ENCODE assay signal across 25 mouse cellular contexts in genomic region chr2:73834406-73835015, GRCm38 (mm10). TPM values are rescaled to one million over a fixed set of nuclear protein-coding genes. Genes with fewer than 3 reads are reported as not detected.
DNase-seq lines count a peak whose midpoint lies in the region; ATAC-seq and TF ChIP-seq lines count a peak whose summit lies in the region.
"Had no signal": no experiment of that assay in that cellular context is flagged by ENCODE, and none has a peak within 500 bp of the region (broad histone marks: within the 10 kb centered on the region; RNA-seq: fewer than 3 reads in every experiment).

No protein-coding gene starts in this region.

- peaks cover 15% of the 10 kb centered on the region; the same call in 1 of the 2 replicates for H3K36me3 ChIP-seq in embryonic facial prominence, embryonic 14.5 days (ENCODE audit: control insufficient read depth, insufficient read depth, low read length)
- H3K36me3 ChIP-seq in embryonic facial prominence, embryonic 10.5 days (replicated peaks): peaks cover 47% of the 10 kb centered on the region
- H3K36me3 ChIP-seq in liver, embryonic 13.5 days: peaks cover 14% of the 10 kb centered on the region
- peaks cover 28% of the 10 kb centered on the region for H3K36me3 ChIP-seq in liver, embryonic 12.5 days
- peaks cover 40% of the 10 kb centered on the region for H3K36me3 ChIP-seq in G1E (replicated peaks)

- no peaks in the 10 kb centered on the region for H3K4me1 ChIP-seq in embryonic facial prominence, embryonic 14.5 days (ENCODE audit: control insufficient read depth, insufficient read depth, low read length)
- H3K4me1 ChIP-seq in embryonic facial prominence, embryonic 10.5 days: no peaks in the 10 kb centered on the region
- peaks cover 5% of the 10 kb centered on the region; the same call in 1 of the 2 replicates for H3K4me1 ChIP-seq in liver, embryonic 13.5 days (replicated peaks)
- H3K4me1 ChIP-seq in liver, embryonic 12.5 days: no peaks in the 10 kb centered on the region
- H3K4me1 ChIP-seq in G1E (ENCODE audit: insufficient read depth, low read depth, low read length): peaks cover 4% of the 10 kb centered on the region
- H3K4me1 ChIP-seq: forebrain, embryonic 12.5 days; liver, embryonic 15.5 days; midbrain, embryonic 13.5 days; neural tube, embryonic 12.5 days; stomach, embryonic 15.5 days had no signal

- H3K9ac ChIP-seq in embryonic facial prominence, embryonic 14.5 days (ENCODE audit: low read depth, low read length): no peak overlapping the region
- H3K9ac ChIP-seq in liver, embryonic 13.5 days: no peak overlapping the region
- H3K9ac ChIP-seq in liver, embryonic 12.5 days: no peak overlapping the region
- H3K9ac ChIP-seq: forebrain, embryonic 12.5 days; liver, embryonic 15.5 days; midbrain, embryonic 13.5 days; neural tube, embryonic 12.5 days; stomach, embryonic 15.5 days had no signal

- no peak; the same call in 1 of the 2 replicates for ATAC-seq in embryonic facial prominence, embryonic 14.5 days (ENCODE audit: low read depth)
- 0 out of 2 replicates have a peak, but pooled peaks have one; percentile 12 for ATAC-seq in liver, embryonic 13.5 days (ENCODE audit: low read depth)
- no peak for ATAC-seq in liver, embryonic 12.5 days
- peak; percentile 57 for ATAC-seq in G1E (ENCODE audit: extremely low read depth, insufficient number of reproducible peaks, low FRiP score, poor library complexity, severe bottlenecking)
- peak; percentile 31; the same call in 1 of the 2 replicates for ATAC-seq in megakaryocyte progenitor cell, adult 5-6 weeks (replicated peaks; ENCODE audit: poor library complexity)
- ATAC-seq: inflammation-experienced regulatory T-cells, adult 6 months; midbrain, embryonic 13.5 days had no signal

- TF ChIP-seq CTCF in G1E (IDR thresholded peaks at IDR 0.05; ENCODE audit: low read depth, low read length): no peak

- no peak overlapping the region for H3K4me3 ChIP-seq in embryonic facial prominence, embryonic 14.5 days (ENCODE audit: low read depth, low read length)
- H3K4me3 ChIP-seq in embryonic facial prominence, embryonic 10.5 days: no peak overlapping the region
- H3K4me3 ChIP-seq in liver, embryonic 13.5 days (replicated peaks): no peak overlapping the region
- no peak overlapping the region for H3K4me3 ChIP-seq in liver, embryonic 12.5 days
- H3K4me3 ChIP-seq in G1E (ENCODE audit: low read depth, low read length): no peak overlapping the region
- H3K4me3 ChIP-seq: erythroblast, embryonic 14.5 days; forebrain, embryonic 12.5 days; gastrocnemius, adult 2 months; liver, embryonic 15.5 days; midbrain, embryonic 13.5 days; neural tube, embryonic 12.5 days; stomach, embryonic 15.5 days had no signal

- H3K9me3 ChIP-seq in embryonic facial prominence, embryonic 14.5 days (ENCODE audit: control insufficient read depth, low read length): no peaks in the 10 kb centered on the region
- H3K9me3 ChIP-seq in embryonic facial prominence, embryonic 10.5 days: no peaks in the 10 kb centered on the region
- no peaks in the 10 kb centered on the region for H3K9me3 ChIP-seq in liver, embryonic 13.5 days (replicated peaks)
- no peaks in the 10 kb centered on the region for H3K9me3 ChIP-seq in liver, embryonic 12.5 days (replicated peaks)
- no peaks in the 10 kb centered on the region for H3K9me3 ChIP-seq in G1E (replicated peaks)
- H3K9me3 ChIP-seq: forebrain, embryonic 12.5 days; liver, embryonic 15.5 days; midbrain, embryonic 13.5 days; neural tube, embryonic 12.5 days; stomach, embryonic 15.5 days had no signal

- 83% methylated on average over 2 of the region's 2 CpGs for WGBS in embryonic facial prominence, embryonic 14.5 days
- 89% methylated on average over 2 of the region's 2 CpGs for WGBS in embryonic facial prominence, embryonic 10.5 days
- WGBS in liver, embryonic 13.5 days (ENCODE audit: insufficient replicate concordance): 46% methylated on average over 2 of the region's 2 CpGs
- 64% methylated on average over 2 of the region's 2 CpGs for WGBS in liver, embryonic 12.5 days (ENCODE audit: insufficient replicate concordance)

- DNase-seq in embryonic facial prominence, embryonic 14.5 days (ENCODE audit: low spot score): peak; percentile 41
- no peak for DNase-seq in embryonic facial prominence, embryonic 10.5 days (ENCODE audit: low spot score)
- DNase-seq in liver, embryonic 13.5 days: no peak
- DNase-seq in G1E (ENCODE audit: low spot score): no peak
- no peak for DNase-seq in cerebellum, adult 11-12 months
- DNase-seq: adrenal gland, postnatal 14 days; cerebellum, adult 11 months; cerebellum, postnatal 10 days; gastrocnemius, adult 2 months; heart, postnatal 4 days; kidney, adult 18-20 months; layer of hippocampus, adult 9-11 months; lung, postnatal 10 days; right cerebral cortex, adult 18-20 months; thymus, postnatal 25 days had no signal

- H3K4me2 ChIP-seq in embryonic facial prominence, embryonic 14.5 days (ENCODE audit: low read depth, low read length): no peak overlapping the region
- no peak overlapping the region for H3K4me2 ChIP-seq in liver, embryonic 13.5 days
- no peak overlapping the region for H3K4me2 ChIP-seq in liver, embryonic 12.5 days
- H3K4me2 ChIP-seq: forebrain, embryonic 12.5 days; liver, embryonic 15.5 days; midbrain, embryonic 13.5 days; neural tube, embryonic 12.5 days; stomach, embryonic 15.5 days had no signal

- H3K27ac ChIP-seq in embryonic facial prominence, embryonic 14.5 days (replicated peaks; ENCODE audit: low read depth, low read length): no peak overlapping the region
- H3K27ac ChIP-seq in embryonic facial prominence, embryonic 10.5 days (replicated peaks): no peak overlapping the region
- no peak overlapping the region for H3K27ac ChIP-seq in liver, embryonic 13.5 days
- H3K27ac ChIP-seq in liver, embryonic 12.5 days: no peak overlapping the region
- H3K27ac ChIP-seq: forebrain, embryonic 12.5 days; gastrocnemius, adult 2 months; liver, embryonic 15.5 days; midbrain, embryonic 13.5 days; neural tube, embryonic 12.5 days; stomach, embryonic 15.5 days had no signal

- H3K27me3 ChIP-seq in embryonic facial prominence, embryonic 14.5 days (replicated peaks; ENCODE audit: control insufficient read depth, insufficient read depth, low read length): no peaks in the 10 kb centered on the region
- no peaks in the 10 kb centered on the region for H3K27me3 ChIP-seq in embryonic facial prominence, embryonic 10.5 days (replicated peaks; ENCODE audit: low read depth, poor library complexity, severe bottlenecking)
- no peaks in the 10 kb centered on the region for H3K27me3 ChIP-seq in liver, embryonic 13.5 days
- no peaks in the 10 kb centered on the region for H3K27me3 ChIP-seq in liver, embryonic 12.5 days (replicated peaks)
- H3K27me3 ChIP-seq in G1E (ENCODE audit: insufficient read depth, low read length): no peaks in the 10 kb centered on the region
- H3K27me3 ChIP-seq: forebrain, embryonic 12.5 days; liver, embryonic 15.5 days; midbrain, embryonic 13.5 days; neural tube, embryonic 12.5 days; stomach, embryonic 15.5 days had no signal

RNA-seq across cellular contexts. Expression of gene Atf2, which starts 57.9 kb away (rescaled TPM):
- polyA plus RNA-seq in embryonic facial prominence, embryonic 14.5 days (2014; fragmentation: Nextera tagmentation; extraction: Ambion mirVana): 48.4 and 51.9 TPM in 2 replicates
- 80.0 and 86.4 TPM in 2 replicates for polyA plus RNA-seq in embryonic facial prominence, embryonic 10.5 days (2016; fragmentation: Nextera tagmentation; extraction: Ambion mirVana)
- 18.5 and 28.3 TPM in 2 replicates for polyA plus RNA-seq in liver, embryonic 13.5 days (2015; fragmentation: Nextera tagmentation; extraction: Ambion mirVana)
- polyA plus RNA-seq in liver, embryonic 12.5 days (2016; fragmentation: Nextera tagmentation; extraction: Ambion mirVana): 28.7 and 30.8 TPM in 2 replicates
- total RNA-seq in G1E (2014; fragmentation: Nextera tagmentation) (201 and 220 TPM in 2 replicates), G1E (2017) (50.2 and 69.8 TPM in 2 replicates)
- 10.8 and 14.4 TPM in 2 replicates for polyA plus RNA-seq in G1E (2012)
- total RNA-seq in megakaryocyte progenitor cell, adult 5-6 weeks (2015): 112 and 126 TPM in 2 replicates
- total RNA-seq in megakaryocyte progenitor cell, adult 5-6 weeks (2017): 35.8 and 51.8 TPM in 2 replicates

RNA-seq across cellular contexts. Expression of gene Chn1, which starts 59.4 kb away (rescaled TPM):
- polyA plus RNA-seq in embryonic facial prominence, embryonic 14.5 days (2014; fragmentation: Nextera tagmentation; extraction: Ambion mirVana): 35.5 and 36.0 TPM in 2 replicates
- 38.2 and 40.0 TPM in 2 replicates for polyA plus RNA-seq in embryonic facial prominence, embryonic 10.5 days (2016; fragmentation: Nextera tagmentation; extraction: Ambion mirVana)
- polyA plus RNA-seq in liver, embryonic 13.5 days (2015; fragmentation: Nextera tagmentation; extraction: Ambion mirVana): 0.96 and 1.1 TPM in 2 replicates
- 1.6 and 1.9 TPM in 2 replicates for polyA plus RNA-seq in liver, embryonic 12.5 days (2016; fragmentation: Nextera tagmentation; extraction: Ambion mirVana)
- total RNA-seq in G1E (2014; fragmentation: Nextera tagmentation) (1.2 TPM in 1 of 2 replicates, not detected in the other), G1E (2017) (0.52 and 0.60 TPM in 2 replicates)
- 0.30 TPM in 1 of 2 replicates, not detected in the other for polyA plus RNA-seq in G1E (2012)
- 0.10 TPM in 1 of 2 replicates, not detected in the other for total RNA-seq in megakaryocyte progenitor cell, adult 5-6 weeks (2015)
- total RNA-seq in megakaryocyte progenitor cell, adult 5-6 weeks (2017): 0.21 and 0.51 TPM in 2 replicates
- total RNA-seq: megakaryocyte, adult 5-6 weeks had no signal

Comparison
In these comparisons a context has a peak if more than half of its experiments do, and no peak if none do; other contexts are left out.
1. ATAC-seq: peak in liver, embryonic 13.5 days (single experiment), G1E (single experiment) and megakaryocyte progenitor cell, adult 5-6 weeks (single experiment); none in embryonic facial prominence, embryonic 14.5 days (single experiment) and liver, embryonic 12.5 days (single experiment).
2. RNA of gene Chn1, which starts 59.4 kb away (polyA plus RNA-seq): 38.2 to 40.0 TPM in embryonic facial prominence, embryonic 10.5 days and 35.5 to 36.0 TPM in embryonic facial prominence, embryonic 14.5 days; 1.6 to 1.9 TPM in liver, embryonic 12.5 days, 0.96 to 1.1 TPM in liver, embryonic 13.5 days and 0.30 TPM in G1E; every median in the first group is over 10 times any median in the second.